Mouse (Mus musculus) 416B (cell line): ENCODE measurements at regions not wholly inside any gene's neighbourhood (a gene's known extent, or its start where the extent isn't known, plus 50 kb on each side); places are given as distances from the start of the nearest gene placed in this dataset.

Experiments
- DNase-seq: peaks from one replicate; pipeline ENCODE4 v3.0.0; 2011; ENCODE audit warnings: low read depth

GRCm38 (mm10) chrX:12373670-12374069 lies 213.5 kb upstream of the Bcor start:
- no peak for DNase-seq

- DNase-seq = no peak
Observed at GRCm38 (mm10) chrX:12375796-12376195, 211.8 kb upstream of the Atp6ap2 start.

GRCm38 (mm10) chrX:12376238-12376980 lies 211.2 kb upstream of the Atp6ap2 start:
- DNase-seq = no peak

- DNase-seq = no peak
Observed at GRCm38 (mm10) chrX:12377441-12377840, 210.2 kb upstream of the Atp6ap2 start.

GRCm38 (mm10) chrX:12392145-12392825 lies 195.3 kb upstream of the Atp6ap2 start:
- DNase-seq = no peak

GRCm38 (mm10) chrX:12409319-12409718 lies 178.3 kb upstream of the Atp6ap2 start:
- no peak for DNase-seq

- no peak for DNase-seq
Observed at GRCm38 (mm10) chrX:12425566-12425965, 162.0 kb upstream of the Atp6ap2 start.

- no peak for DNase-seq
Observed at GRCm38 (mm10) chrX:12426664-12427063, 160.9 kb upstream of the Atp6ap2 start.

- no peak for DNase-seq
Observed at GRCm38 (mm10) chrX:12432289-12432688, 155.3 kb upstream of the Atp6ap2 start.

GRCm38 (mm10) chrX:12435656-12436055 lies 151.9 kb upstream of the Atp6ap2 start:
- DNase-seq = no peak

- no peak for DNase-seq
Observed at GRCm38 (mm10) chrX:12436106-12436505, 151.5 kb upstream of the Atp6ap2 start.

GRCm38 (mm10) chrX:12439447-12439846 lies 148.2 kb upstream of the Atp6ap2 start:
- DNase-seq = no peak

GRCm38 (mm10) chrX:12443794-12444193 lies 143.8 kb upstream of the Atp6ap2 start:
- no peak for DNase-seq

GRCm38 (mm10) chrX:12445093-12445492 lies 142.5 kb upstream of the Atp6ap2 start:
- DNase-seq = peak; percentile 19

- no peak for DNase-seq
Observed at GRCm38 (mm10) chrX:12447962-12448361, 139.6 kb upstream of the Atp6ap2 start.

- peak; percentile 58 for DNase-seq
Observed at GRCm38 (mm10) chrX:12449688-12450087, 137.9 kb upstream of the Atp6ap2 start.

- DNase-seq = peak; percentile 63
Observed at GRCm38 (mm10) chrX:12452979-12453769, 134.4 kb upstream of the Atp6ap2 start.

- DNase-seq = peak; percentile 8
Observed at GRCm38 (mm10) chrX:12461657-12462056, 125.9 kb upstream of the Atp6ap2 start.

GRCm38 (mm10) chrX:12462936-12463647 lies 124.5 kb upstream of the Atp6ap2 start:
- no peak for DNase-seq

GRCm38 (mm10) chrX:12466312-12466711 lies 121.3 kb upstream of the Atp6ap2 start:
- DNase-seq = no peak

GRCm38 (mm10) chrX:12466897-12467296 lies 120.7 kb upstream of the Atp6ap2 start:
- DNase-seq = no peak

- no peak for DNase-seq
Observed at GRCm38 (mm10) chrX:12467528-12468179, 119.9 kb upstream of the Atp6ap2 start.
